Mouse (Mus musculus) cerebellum, adult 18-20 months (tissue): ENCODE measurements around the gene Gm14444.
"Not testable (repeated sequence)": the region's sequence is repeated elsewhere in the genome, so short reads cannot be mapped to it uniquely, and the experiment has no call there.

Experiments used
- DNase-seq, 2 experiments: peaks; one replicate each; pipeline ENCODE4 v3.0.0; 2021

Gene Gm14444

DNA sequence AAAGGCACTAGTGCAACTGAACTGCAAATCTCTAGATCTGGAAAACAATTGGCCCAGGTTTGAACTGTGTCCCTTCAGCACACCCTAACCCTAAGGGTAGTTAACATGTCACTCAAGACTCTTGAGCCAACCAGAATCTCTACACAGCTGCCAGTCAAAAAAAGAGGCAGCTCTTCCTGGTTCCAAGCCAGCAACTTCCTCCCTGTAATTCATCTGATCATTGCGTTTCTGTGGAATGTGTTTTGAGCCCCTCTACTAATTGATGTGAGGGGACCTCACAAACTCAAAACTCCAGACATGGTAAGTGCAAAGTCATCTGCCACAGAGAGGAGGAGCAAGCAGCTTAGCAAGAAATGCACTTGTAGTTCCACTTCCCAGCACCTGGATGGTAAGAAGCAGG is at the start of gene Gm14444:
Gene Gm14444 (plus strand): TSS at position 220 of the 400 bp plus-strand sequence.
- not testable (repeated sequence) for DNase-seq

DNA sequence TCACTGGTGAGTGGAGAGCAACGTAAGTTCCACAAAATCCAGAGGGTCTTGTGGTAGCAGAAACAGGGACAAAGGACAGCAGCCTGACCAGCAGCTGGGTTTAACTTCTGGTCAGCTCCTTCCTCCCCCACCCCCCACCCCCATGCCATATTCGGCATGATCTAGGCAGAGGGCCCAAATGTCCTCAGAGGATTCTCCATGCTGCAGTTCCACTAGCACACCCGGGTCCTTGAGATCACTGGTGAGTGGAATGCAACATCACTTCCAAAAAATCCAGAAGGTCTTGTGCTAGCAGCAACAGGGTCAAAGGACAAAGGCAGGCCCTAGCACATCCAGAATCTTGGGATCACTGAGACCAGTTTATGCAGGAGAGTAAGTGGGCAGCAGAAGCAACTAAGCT is 44.6 kb upstream of the Gm14444 start:
- not testable (repeated sequence) for DNase-seq

DNA sequence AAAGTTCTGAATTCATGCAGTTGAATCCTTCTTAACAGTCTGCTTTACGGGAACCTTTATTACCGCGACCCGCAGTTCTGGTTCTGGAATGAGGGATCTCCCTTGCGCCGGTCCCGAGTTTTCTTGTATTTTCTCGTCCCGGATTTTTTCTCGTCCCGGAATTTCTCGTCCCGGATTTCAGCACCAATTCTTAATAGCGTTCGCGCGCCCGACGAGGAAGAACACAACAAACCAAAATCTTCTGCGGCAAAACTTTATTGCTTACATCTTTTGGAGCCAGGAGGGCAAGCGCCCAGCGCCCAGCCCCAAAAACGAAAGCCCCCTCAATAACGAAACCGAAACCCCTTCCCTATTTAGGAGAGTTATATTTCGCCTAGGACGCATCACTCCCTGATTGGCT is 34.2 kb downstream of the Gm14444 start:
- not testable (repeated sequence) for DNase-seq

DNA sequence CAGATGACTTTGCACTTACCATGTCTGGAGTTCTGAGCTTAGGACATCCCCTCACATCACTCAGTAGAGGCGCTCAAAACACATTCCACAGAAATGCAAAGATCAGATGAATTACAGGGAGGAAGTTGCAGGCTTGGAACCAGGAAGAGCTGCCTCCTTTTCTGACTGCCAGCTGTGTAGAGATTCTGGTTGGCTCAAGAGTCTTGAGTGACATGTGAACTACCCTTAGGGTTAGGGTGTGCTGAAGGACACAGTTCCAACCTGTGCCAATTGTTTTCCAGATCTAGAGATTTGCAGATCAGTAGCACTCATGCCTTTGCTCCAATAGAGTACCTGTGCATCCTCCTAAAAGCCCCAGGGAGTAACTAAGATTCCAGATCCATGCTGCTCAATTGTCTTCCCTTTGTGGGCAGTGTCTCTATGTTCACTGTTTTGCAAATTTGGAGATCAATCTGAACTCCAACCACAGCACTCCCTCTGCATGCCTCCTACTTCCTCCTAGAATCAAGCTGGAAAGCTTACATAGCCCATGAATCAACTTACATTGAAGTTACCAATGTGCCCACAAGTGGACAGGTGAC is 57.7 kb downstream of the Gm14444 start, which contains the start of gene Gm14393:
Gene Gm14393 (minus strand): TSS at position 101 of the 581 bp plus-strand sequence.
- not testable (repeated sequence) for DNase-seq
